Mouse (Mus musculus): ENCODE measurements at regions not wholly inside any gene's neighbourhood (a gene's known extent, or its start where the extent isn't known, plus 50 kb on each side); places are given as distances from the start of the nearest gene placed in this dataset.

DNA sequence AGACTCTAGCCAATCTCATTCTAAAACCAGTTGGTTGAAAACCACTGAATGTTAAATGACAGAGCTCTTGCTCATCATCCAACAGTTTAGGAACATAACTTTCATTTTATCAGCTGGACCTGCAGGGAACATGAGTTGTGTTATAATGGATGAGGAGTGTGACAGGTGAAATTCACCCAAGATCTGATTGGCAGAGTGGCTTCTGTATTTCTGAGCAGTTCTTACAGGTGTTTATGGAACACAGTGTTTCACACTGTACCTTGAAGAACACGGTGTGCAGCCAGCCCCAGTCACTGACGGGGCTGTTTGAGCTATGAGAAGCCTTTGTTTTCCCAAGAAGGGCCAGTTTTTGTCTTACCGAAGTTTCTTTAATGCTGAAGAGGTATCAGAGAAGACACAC is 406.4 kb upstream of the Pik3r1 start:
- H3K27me3 ChIP-seq (ENCODE audit: insufficient read depth, low read length) = no peaks in the 10 kb centered on the region; the same call in 1 of the 2 replicates
- no peaks in the 10 kb centered on the region for H3K9me3 ChIP-seq (ENCODE audit: low read length)
- H3K4me1 ChIP-seq (ENCODE audit: insufficient read depth) = no peaks in the 10 kb centered on the region
- no peak for DNase-seq
- no peak overlapping the region for H3K9ac ChIP-seq
- no peak overlapping the region for H3K27ac ChIP-seq (ENCODE audit: low read depth, low read length)
- no peak overlapping the region for H3K4me2 ChIP-seq (ENCODE audit: low read depth)
- H3K36me3 ChIP-seq (ENCODE audit: insufficient read depth) = no peaks in the 10 kb centered on the region
- no peak for ATAC-seq
- H3K4me3 ChIP-seq (ENCODE audit: low read depth, low read length) = no peak overlapping the region
- TF ChIP-seq CTCF (IDR thresholded peaks at IDR 0.05; ENCODE audit: low read depth) = no peak
- 82% methylated on average over 3 of the region's 3 CpGs for WGBS

DNA sequence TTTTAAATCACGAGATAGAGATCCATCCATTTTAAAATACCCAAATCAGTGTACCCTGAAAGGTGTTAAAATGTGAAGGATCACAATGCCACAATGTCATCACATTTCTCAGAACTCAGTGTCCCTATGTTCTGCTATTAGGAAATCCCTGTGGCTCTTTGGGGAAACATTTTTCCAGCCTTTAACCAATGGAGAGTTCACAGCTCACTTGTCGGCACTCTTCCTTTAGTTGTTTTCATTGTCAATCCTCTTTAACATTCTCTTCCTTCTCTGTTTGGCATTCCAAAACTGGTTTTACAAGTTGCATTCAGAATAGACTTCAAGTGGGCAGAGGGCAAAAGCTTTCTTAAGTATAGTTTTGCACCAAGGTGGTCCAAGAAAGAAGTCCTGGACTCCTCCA is 406.9 kb upstream of the Pik3r1 start:
- Histone ChIP-seq H3K4me3 (ENCODE audit: low read depth, low read length) (no peak overlapping the region), H3K9me3 (ENCODE audit: low read length) (no peaks in the 10 kb centered on the region), H3K27ac (ENCODE audit: low read depth, low read length) (no peak overlapping the region), H3K36me3 (ENCODE audit: insufficient read depth) (no peaks in the 10 kb centered on the region), H3K4me1 (ENCODE audit: insufficient read depth) (no peaks in the 10 kb centered on the region), H3K27me3 (ENCODE audit: insufficient read depth, low read length) (no peaks in the 10 kb centered on the region; the same call in 1 of the 2 replicates), H3K9ac (no peak overlapping the region), H3K4me2 (ENCODE audit: low read depth) (no peak overlapping the region)
- TF ChIP-seq CTCF (IDR thresholded peaks at IDR 0.05; ENCODE audit: low read depth) = no peak
- DNase-seq (no peak), ATAC-seq (no peak)
- WGBS = 81% methylated on average over 2 of the region's 2 CpGs

DNA sequence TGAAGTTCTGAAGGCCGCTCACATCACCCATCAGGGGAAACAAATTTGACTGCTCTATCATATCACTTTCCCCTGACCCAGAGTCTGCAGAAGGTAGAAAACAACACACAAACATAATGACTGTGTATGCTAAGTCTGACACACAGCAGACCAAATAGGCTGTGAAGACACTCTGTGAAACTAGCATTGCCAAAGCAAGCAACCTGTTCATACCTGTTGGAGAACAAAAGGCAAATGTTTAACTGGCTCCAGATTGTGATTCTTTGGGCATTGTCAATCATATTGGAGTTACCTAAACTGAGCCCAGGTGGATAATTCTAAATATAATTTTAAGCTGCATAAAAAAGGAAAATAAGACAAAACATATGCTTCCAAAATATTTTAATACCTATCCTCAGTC is 407.4 kb upstream of the Pik3r1 start:
- H3K4me3 ChIP-seq (ENCODE audit: low read depth, low read length) = no peak overlapping the region
- no peaks in the 10 kb centered on the region; the same call in 1 of the 2 replicates for H3K27me3 ChIP-seq (ENCODE audit: insufficient read depth, low read length)
- H3K36me3 ChIP-seq (ENCODE audit: insufficient read depth) = no peaks in the 10 kb centered on the region
- 94% methylated on average over 1 of the region's 1 CpGs for WGBS
- H3K27ac ChIP-seq (ENCODE audit: low read depth, low read length) = no peak overlapping the region
- no peaks in the 10 kb centered on the region for H3K9me3 ChIP-seq (ENCODE audit: low read length)
- no peak for ATAC-seq
- DNase-seq = no peak
- no peak overlapping the region for H3K4me2 ChIP-seq (ENCODE audit: low read depth)
- no peak overlapping the region for H3K9ac ChIP-seq
- H3K4me1 ChIP-seq (ENCODE audit: insufficient read depth) = no peaks in the 10 kb centered on the region
- TF ChIP-seq CTCF (IDR thresholded peaks at IDR 0.05; ENCODE audit: low read depth) = no peak

DNA sequence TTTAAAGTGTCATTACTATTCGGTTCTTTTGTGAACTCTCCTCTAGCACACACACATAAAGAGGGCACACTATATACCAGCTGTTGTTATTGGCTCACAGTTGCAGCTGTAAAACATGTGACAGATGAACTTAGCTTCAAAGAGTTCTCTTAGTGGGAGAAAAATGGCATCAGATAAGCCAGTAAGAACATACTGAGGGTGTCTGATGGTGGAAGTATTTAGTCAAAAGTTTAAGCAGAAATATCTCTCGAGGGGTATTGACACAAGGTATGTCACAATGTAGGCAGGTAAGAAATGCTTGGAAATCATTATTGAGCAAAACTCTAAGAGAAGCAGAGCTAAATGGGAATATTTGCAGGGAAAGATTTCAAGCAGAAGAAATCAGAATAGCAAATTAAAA is 408.4 kb upstream of the Pik3r1 start:
- H3K27ac ChIP-seq (ENCODE audit: low read depth, low read length) = no peak overlapping the region
- DNase-seq (no peak), ATAC-seq (no peak)
- TF ChIP-seq CTCF (IDR thresholded peaks at IDR 0.05; ENCODE audit: low read depth) = no peak
- H3K4me2 ChIP-seq (ENCODE audit: low read depth) = no peak overlapping the region
- H3K9ac ChIP-seq = no peak overlapping the region
- no peaks in the 10 kb centered on the region for H3K4me1 ChIP-seq (ENCODE audit: insufficient read depth)
- no peaks in the 10 kb centered on the region for H3K27me3 ChIP-seq (ENCODE audit: insufficient read depth, low read length)
- H3K36me3 ChIP-seq (ENCODE audit: insufficient read depth) = no peaks in the 10 kb centered on the region
- WGBS = 78% methylated on average over 2 of the region's 2 CpGs
- H3K9me3 ChIP-seq (ENCODE audit: low read length) = no peaks in the 10 kb centered on the region
- H3K4me3 ChIP-seq (ENCODE audit: low read depth, low read length) = no peak overlapping the region

DNA sequence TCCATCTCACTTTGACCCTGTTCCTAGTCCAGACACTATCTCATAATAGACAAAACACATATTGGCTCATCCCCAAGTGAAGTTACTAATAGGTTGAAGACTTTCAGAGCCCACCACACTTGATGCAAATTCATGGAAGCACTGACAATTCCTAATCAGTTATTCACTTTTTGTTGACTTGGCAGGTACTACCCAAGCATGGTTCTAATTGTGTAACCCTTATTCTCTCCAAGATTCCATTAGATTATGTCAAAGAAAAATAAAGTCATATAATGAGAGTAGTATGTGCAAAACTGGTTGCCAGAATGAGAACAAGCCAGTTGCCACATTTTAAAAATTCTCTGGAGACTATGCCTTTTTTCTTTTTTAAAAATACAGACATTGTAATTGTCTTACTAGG is 426.7 kb upstream of the Pik3r1 start:
- Histone ChIP-seq H3K27me3 (ENCODE audit: insufficient read depth, low read length) (no peaks in the 10 kb centered on the region), H3K4me2 (ENCODE audit: low read depth) (no peak overlapping the region), H3K9ac (no peak overlapping the region), H3K4me3 (ENCODE audit: low read depth, low read length) (no peak overlapping the region), H3K36me3 (ENCODE audit: insufficient read depth) (no peaks in the 10 kb centered on the region), H3K4me1 (ENCODE audit: insufficient read depth) (no peaks in the 10 kb centered on the region), H3K9me3 (ENCODE audit: low read length) (no peaks in the 10 kb centered on the region), H3K27ac (ENCODE audit: low read depth, low read length) (no peak overlapping the region)
- no peak for TF ChIP-seq CTCF (IDR thresholded peaks at IDR 0.05; ENCODE audit: low read depth)
- DNase-seq = no peak
- no peak for ATAC-seq

DNA sequence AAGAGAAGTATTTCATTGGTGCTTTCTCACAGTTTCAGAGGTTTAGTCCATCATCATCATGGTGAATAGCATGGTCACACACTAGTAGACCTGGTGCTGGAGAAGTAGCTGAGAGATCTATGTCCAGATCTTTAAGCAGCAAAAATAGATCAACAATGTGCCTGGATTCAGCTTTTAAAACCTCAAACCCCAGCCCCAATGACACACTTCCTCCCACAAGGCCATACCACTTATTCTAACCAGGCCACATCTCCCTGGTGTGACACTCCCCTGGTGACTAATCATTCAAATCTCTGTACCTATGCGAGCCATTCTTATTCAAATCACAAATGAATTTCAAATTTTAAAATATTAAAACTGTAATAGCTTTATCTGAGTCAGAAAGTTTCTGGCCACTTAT is 434.3 kb upstream of the Pik3r1 start:
- DNase-seq = no peak
- Histone ChIP-seq H3K4me3 (ENCODE audit: low read depth, low read length) (no peak overlapping the region), H3K4me2 (ENCODE audit: low read depth) (no peak overlapping the region), H3K27ac (ENCODE audit: low read depth, low read length) (no peak overlapping the region), H3K9me3 (ENCODE audit: low read length) (no peaks in the 10 kb centered on the region), H3K36me3 (ENCODE audit: insufficient read depth) (no peaks in the 10 kb centered on the region), H3K4me1 (ENCODE audit: insufficient read depth) (no peaks in the 10 kb centered on the region), H3K9ac (no peak overlapping the region), H3K27me3 (ENCODE audit: insufficient read depth, low read length) (no peaks in the 10 kb centered on the region)
- no peak for ATAC-seq
- WGBS = 95% methylated on average over 1 of the region's 1 CpGs
- TF ChIP-seq CTCF (IDR thresholded peaks at IDR 0.05; ENCODE audit: low read depth) = no peak

DNA sequence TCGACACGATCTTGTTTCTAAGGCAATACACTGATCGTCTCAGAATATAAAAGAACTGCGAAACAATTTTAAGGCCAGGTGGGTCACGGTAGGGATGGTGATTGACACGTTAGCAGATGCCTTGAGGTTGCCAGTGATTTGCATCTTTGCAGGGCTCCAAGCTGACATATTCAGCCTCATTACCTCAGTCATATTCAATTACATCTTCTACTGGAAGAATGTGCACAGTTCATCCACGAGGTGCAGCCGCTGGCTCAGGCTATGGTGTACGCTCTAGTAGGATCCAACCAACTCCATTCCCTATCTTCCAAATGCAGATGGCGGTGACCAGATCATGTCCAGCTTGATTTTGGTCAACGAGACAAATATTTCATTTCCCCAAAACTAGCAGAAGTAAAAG is 450.5 kb upstream of the Pik3r1 start:
- Histone ChIP-seq H3K4me1 (ENCODE audit: insufficient read depth) (no peaks in the 10 kb centered on the region), H3K27ac (ENCODE audit: low read depth, low read length) (no peak overlapping the region), H3K4me3 (ENCODE audit: low read depth, low read length) (no peak overlapping the region), H3K36me3 (ENCODE audit: insufficient read depth) (no peaks in the 10 kb centered on the region), H3K9ac (no peak overlapping the region), H3K27me3 (ENCODE audit: insufficient read depth, low read length) (no peaks in the 10 kb centered on the region), H3K4me2 (ENCODE audit: low read depth) (no peak overlapping the region), H3K9me3 (ENCODE audit: low read length) (no peaks in the 10 kb centered on the region)
- 89% methylated on average over 11 of the region's 11 CpGs for WGBS
- DNase-seq (no peak), ATAC-seq (no peak)
- TF ChIP-seq CTCF (IDR thresholded peaks at IDR 0.05; ENCODE audit: low read depth) = no peak

DNA sequence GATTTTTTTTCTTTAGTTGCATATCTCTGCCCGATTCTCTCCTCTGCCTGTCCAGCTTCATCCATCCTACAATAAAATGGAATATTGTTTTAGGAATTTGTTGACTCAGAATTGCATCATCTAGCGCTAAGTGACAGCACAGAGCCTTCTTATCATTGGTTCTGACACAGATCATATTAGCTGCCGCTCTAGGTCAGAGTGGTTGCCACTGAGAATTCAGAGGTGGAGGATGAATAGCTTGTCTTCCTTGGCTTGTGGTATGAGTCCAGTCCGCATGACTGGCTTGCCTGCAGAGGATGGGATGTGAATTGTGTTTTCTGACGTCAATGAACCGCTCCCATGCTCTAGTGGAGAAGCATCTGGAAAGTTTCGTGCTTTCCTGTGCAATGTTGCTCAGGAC is 462.3 kb upstream of the Cd180 start:
- no peak for ATAC-seq
- Histone ChIP-seq H3K4me1 (ENCODE audit: insufficient read depth) (no peaks in the 10 kb centered on the region), H3K27me3 (ENCODE audit: insufficient read depth, low read length) (no peaks in the 10 kb centered on the region), H3K9me3 (ENCODE audit: low read length) (no peaks in the 10 kb centered on the region), H3K9ac (no peak overlapping the region), H3K36me3 (ENCODE audit: insufficient read depth) (no peaks in the 10 kb centered on the region), H3K27ac (ENCODE audit: low read depth, low read length) (no peak overlapping the region), H3K4me3 (ENCODE audit: low read depth, low read length) (no peak overlapping the region), H3K4me2 (ENCODE audit: low read depth) (no peak overlapping the region)
- DNase-seq = no peak
- 87% methylated on average over 7 of the region's 7 CpGs for WGBS
- no peak for TF ChIP-seq CTCF (IDR thresholded peaks at IDR 0.05; ENCODE audit: low read depth)

All from forebrain, postnatal 0 days (tissue).